Mouse (Mus musculus) forelimb bud, embryonic 11.5 days (tissue): Measurements from ENCODE around the gene Dchs2.
A peak's percentile ranks its signal among the peaks of the same experiment; 100 is the strongest.

Experiments used
- DNase-seq: peaks from one replicate; pipeline ENCODE4 v3.0.0-alpha.2; 2012; ENCODE audit warnings: low read depth, low spot score

The Dchs2 gene

GRCm38 (mm10) chr3:83148508-83148907 lies 20.8 kb downstream of the Dchs2 start:
- DNase-seq, result no peak

GRCm38 (mm10) chr3:83155600-83155999 lies 27.9 kb downstream of the Dchs2 start:
- no peak for DNase-seq

DNA sequence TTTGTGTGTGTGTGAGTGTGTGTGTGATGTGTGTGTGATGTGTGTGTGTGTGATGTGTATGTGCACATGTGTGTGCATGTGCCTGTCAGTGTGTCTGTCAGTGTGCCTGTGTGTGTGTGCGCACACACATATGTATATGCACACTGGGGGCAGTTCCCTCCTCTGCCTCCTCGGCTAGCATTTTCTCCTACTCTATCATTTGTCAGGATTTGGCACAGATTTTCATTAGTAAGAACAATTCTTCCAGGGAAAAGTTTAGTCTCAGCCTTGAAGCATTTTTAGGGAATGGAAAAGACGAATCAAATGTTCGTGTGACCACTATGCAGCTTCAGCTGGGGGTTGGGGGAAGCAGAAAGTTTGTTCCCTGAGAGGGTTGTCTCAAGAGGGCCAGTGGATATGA lies 28.4 kb downstream of the Dchs2 start:
- no peak for DNase-seq

- no peak for DNase-seq
Measured at GRCm38 (mm10) chr3:83161542-83162231, 33.9 kb downstream of the Dchs2 start.

DNA sequence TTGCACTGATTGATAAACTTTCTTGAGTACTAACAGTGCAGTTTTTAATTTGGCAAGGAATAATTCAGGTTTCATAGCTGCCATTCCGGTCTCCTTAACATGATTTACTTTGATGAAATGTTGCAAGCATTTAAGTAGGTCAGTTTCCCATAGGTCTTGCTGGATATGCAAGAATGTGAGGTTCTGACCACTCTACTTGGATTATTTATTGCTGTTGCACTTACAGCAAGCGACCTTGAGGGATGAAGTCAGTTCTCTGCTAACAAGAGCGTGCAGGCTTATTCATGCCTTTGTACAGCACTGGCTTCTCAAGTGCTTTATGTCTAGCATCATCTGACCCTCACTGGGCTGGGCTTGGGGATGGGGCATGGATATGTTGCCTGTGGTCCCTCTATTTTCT lies 35.9 kb downstream of the Dchs2 start:
- DNase-seq, result no peak

GRCm38 (mm10) chr3:83185527-83185926 lies 57.8 kb downstream of the Dchs2 start:
- no peak for DNase-seq

DNA sequence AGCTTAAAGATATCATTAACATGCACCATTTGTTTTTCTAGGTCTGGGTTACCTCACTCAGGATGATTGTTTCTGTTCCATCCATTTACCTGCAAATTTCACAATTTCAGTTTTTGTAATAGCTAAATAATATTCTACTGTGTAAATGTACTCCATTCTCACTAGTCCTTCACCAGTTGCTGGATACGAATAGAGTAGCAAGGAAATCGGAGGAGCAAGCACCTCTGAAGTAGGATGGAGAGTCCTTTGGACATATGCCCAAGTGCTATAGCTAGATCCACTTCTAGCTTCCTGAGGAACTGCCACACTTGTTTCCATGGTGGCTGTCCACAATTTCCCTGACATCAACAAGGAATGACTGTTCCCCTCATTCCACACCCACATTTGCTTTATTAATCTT lies 63.5 kb downstream of the Dchs2 start:
- DNase-seq, result no peak

DNA sequence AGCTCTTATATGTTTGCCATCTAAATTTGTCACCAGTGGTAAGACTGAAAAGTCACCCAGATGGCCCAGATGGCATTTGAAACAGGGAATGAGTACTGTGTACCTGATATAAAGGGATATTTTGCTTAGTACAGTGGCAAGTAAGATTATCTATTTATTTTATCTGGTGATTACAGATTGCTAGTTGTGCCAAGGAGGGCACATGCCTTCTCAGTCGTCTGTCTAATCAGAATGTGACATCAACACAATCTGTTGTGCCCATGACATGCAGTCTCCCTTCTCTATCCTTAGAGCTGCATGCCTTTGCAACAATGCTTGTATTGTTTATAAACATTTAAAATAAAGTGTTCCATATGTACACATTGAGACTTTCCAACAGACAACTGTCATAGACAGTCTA lies 64.7 kb downstream of the Dchs2 start:
- no peak for DNase-seq

DNA sequence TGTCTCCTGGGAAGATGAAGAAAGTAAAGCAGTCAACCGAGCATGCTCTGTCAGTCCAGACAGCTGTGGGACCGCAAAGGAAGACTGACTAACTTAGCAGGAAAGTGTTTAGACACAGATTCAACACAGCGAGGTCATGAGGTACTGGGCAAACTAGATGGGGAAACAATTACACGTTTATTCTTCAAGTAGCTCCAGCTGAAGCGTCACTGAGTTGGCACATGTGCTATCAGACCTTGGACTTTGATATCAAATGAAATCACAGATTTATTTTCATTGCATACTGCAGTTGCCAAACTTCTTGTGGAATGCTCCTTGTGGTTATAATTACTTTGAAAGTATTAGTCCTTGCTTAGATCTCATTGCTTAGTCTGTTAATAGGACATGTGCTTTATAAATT lies 67.2 kb downstream of the Dchs2 start:
- DNase-seq, result no peak

GRCm38 (mm10) chr3:83201286-83201980 lies 73.7 kb downstream of the Dchs2 start:
- no peak for DNase-seq

DNA sequence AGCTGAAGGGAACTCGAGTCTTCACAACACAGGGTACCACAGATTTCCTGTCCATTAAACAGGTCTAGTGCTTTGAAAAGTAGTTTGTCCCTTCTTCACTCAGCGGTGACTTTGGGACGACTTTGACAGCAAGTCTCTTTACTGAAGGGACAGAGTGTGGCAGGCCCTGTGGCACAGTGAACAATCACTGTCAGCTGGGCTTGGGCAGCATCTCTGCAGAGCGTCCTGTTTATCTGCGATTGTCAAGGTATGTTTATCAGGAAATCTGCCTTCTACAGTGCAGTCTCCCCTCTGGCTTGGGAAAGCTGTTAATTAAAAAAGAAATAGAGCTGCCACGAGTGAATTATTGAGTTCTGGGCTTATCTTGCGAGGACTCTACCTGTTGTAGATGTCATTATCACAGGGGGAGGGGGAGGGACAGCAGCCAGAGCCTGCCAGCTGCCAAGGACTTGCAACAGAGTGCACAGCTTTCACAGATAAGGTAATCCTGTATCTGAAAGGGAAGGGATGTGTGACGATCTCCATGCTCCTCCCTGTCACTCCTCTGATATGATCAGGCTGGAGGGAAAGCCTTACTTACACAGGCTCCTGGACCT lies 77.4 kb downstream of the Dchs2 start:
- no peak for DNase-seq

- no peak for DNase-seq
Measured at GRCm38 (mm10) chr3:83209646-83210045, 81.9 kb downstream of the Dchs2 start.

DNA sequence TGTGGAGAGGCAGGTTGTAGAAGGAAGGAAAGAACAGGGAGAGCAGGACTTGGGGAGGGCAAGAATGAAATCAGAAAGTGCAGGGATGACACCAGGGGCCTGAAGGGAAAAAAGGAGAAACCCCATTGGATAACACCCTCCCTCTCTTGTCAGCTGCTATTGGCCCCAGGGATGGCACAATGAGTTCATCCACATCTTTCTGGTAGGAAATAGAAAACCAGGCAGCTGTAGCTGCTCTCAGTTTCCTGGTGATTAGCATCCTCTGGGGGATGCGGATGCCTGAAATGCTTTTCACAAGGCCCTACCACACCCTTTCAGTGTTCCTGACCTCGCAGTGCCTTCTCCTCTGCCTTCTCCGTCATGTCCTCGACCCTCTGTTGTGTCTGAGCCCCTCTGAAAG lies 82.5 kb downstream of the Dchs2 start:
- no peak for DNase-seq

GRCm38 (mm10) chr3:83211939-83212338 lies 84.2 kb downstream of the Dchs2 start:
- DNase-seq, result no peak

GRCm38 (mm10) chr3:83212578-83212977 lies 84.8 kb downstream of the Dchs2 start:
- DNase-seq, result no peak

DNA sequence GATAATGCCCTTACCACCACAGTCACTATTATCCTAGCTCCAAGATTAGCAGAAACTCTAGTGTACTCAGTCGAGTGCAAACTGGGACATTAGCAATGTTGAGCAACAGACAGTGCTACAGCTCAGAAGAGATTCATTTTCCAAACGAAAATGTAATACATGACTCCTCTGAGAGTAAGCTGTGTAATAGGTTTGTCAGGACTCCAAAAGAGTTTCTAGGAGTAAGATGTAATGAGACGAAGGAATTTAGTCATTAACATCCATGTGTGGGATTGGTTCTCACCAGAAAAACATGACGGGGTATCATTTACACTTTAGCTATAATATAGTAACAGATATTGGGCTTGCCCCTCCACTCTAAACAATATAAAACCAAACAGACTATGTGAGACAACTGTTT lies 90.3 kb downstream of the Dchs2 start:
- no peak for DNase-seq

- no peak for DNase-seq
Measured at GRCm38 (mm10) chr3:83220101-83220500, 92.4 kb downstream of the Dchs2 start.

DNA sequence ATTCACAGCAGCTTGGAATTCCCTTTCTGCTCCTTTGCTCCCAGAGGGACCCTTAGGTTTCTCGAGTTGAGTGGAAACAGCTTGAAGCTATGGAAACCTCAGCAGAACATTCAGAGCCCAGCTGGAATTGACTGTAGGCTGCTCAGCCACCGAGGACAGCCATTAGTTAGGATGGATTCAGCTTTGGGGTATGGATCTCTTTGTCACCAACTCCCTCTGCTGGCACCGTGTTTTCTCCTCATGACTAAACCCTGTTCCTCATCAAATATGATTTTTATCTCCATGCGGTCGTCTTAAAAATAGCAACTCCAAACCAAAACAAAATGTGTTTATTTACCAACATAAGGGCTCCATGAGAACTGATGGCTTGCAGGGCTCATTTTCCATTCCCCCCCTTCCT lies 94.4 kb downstream of the Dchs2 start:
- DNase-seq, result no peak

DNA sequence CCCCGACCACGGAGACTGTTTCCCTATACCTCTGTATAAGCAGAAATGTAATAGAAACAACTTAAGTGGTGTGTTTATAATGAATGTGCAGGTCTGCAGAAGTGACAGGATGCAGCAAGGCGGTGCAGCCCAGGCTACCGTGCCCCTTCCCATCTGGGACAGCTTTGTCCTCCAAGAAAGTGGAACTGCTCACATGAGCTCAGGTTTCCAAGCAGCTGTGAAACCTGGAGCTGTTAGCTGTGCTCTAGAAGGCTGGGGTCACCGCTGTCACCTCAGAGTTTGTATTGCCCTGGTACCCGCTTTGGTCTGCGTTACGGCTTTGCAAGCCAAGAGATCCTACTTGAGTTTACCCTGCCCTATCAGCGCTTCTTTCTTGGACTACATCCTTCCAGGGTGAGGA lies 100.6 kb downstream of the Dchs2 start:
- DNase-seq, result peak; percentile 37

- no peak for DNase-seq
Measured at GRCm38 (mm10) chr3:83230326-83230725, 102.6 kb downstream of the Dchs2 start.

- DNase-seq, result no peak
Measured at GRCm38 (mm10) chr3:83234457-83234856, 106.7 kb downstream of the Dchs2 start.

DNA sequence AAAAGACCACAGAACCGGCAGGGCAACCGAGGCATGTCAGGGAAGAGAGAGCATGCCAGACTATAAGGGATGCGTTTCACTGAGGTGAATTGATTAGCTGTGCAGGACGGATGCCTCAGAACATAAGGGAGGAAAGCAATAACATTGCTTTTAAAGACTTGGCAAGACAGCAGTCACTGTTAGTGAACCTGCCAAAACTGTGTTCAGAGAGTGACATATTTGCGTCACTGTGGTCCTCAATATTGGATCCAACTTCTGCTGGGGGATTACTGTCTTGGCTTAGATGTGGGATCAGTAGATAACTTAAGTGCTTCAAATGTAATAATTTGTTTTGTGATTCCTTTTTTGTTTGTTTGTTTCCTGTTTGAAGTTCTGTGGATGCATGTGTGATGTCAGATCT lies 107.3 kb downstream of the Dchs2 start:
- no peak for DNase-seq

- no peak for DNase-seq
Measured at GRCm38 (mm10) chr3:83246536-83246935, 118.8 kb downstream of the Dchs2 start.
